Mouse (Mus musculus) olfactory bulb, adult 2 months (tissue): ENCODE data around the gene Col23a1. TPM values are rescaled to one million over a fixed set of nuclear protein-coding genes. Genes with fewer than 3 reads are reported as not detected.
A peak's percentile ranks its signal among the peaks of the same experiment; 100 is the strongest.

Source experiments
- H3K27ac ChIP-seq: fragments of 200-500 bp; 2 replicates; pipeline ENCODE4 v1.5.1; 2012; ENCODE audit warnings: low read depth, low read length; ENCODE audit not compliant: insufficient read depth
- H3K4me1 ChIP-seq: fragments of 200-500 bp; 2 replicates; pipeline ENCODE4 v1.6.1; 2012; ENCODE audit warnings: low read length; ENCODE audit not compliant: control insufficient read depth, insufficient read depth
- H3K4me3 ChIP-seq: fragments of 200-500 bp; 2 replicates; pipeline ENCODE4 v1.5.1; 2012; ENCODE audit warnings: mild to moderate bottlenecking, low read depth, low read length, moderate library complexity; ENCODE audit not compliant: insufficient read depth
- CTCF ChIP-seq: fragments of 200-500 bp; IDR thresholded peaks from 2 replicates; pipeline ENCODE4 v1.5.1; 2012; ENCODE audit warnings: low read depth, mild to moderate bottlenecking, low read length, moderate library complexity; ENCODE audit not compliant: insufficient read depth
- POLR2A ChIP-seq: fragments of 200-500 bp; IDR thresholded peaks from 2 replicates; pipeline ENCODE4 v1.6.1; 2012; ENCODE audit warnings: mild to moderate bottlenecking, low read depth, low read length, moderate library complexity; ENCODE audit not compliant: insufficient read depth
- whole genome bisulfite sequencing: fragments of 180-500 bp; shearing (Covaris S2); methylation state at CpG from one replicate; pipeline ENCODE4 v1.1.7; 2018; 5-methylcytosine and 5-hydroxymethylcytosine counted together
- polyA plus RNA-seq: library from polyadenylated mRNA; stranded (reverse); fragments of >200 nt; gene quantifications from 2 replicates; pipeline ENCODE4 v1.2.4, GENCODE M21; 2012; ENCODE audit warnings: low replicate concordance; ENCODE audit not compliant: missing spikeins, insufficient read depth, insufficient read length

The Col23a1 gene
- not detected in 2 replicates for polyA plus RNA-seq

- WGBS = under 1% methylated on average over 34 of the region's 38 CpGs
- Histone ChIP-seq H3K27ac (no peak within 1 kb of the TSS), H3K4me3 (peak within 1 kb of the TSS; percentile 55), H3K4me1 (peaks cover 10% of the 10 kb centered on the region; the same call in 1 of the 2 replicates)
- TF ChIP-seq CTCF (peak; percentile 88), POLR2A (no peak)
Measured at GRCm38 (mm10) chr11:51289564-51290041, at the start of gene Col23a1. Gene Col23a1, plus strand, starts transcription at chr11:51289920.

GRCm38 (mm10) chr11:51242897-51243296 lies 46.8 kb upstream of the Col23a1 start:
- H3K27ac ChIP-seq = no peak overlapping the region
- H3K4me3 ChIP-seq = no peak overlapping the region
- no peaks in the 10 kb centered on the region for H3K4me1 ChIP-seq
- TF ChIP-seq CTCF = no peak
- no peak for TF ChIP-seq POLR2A
- 88% methylated on average over 2 of the region's 2 CpGs for WGBS

DNA sequence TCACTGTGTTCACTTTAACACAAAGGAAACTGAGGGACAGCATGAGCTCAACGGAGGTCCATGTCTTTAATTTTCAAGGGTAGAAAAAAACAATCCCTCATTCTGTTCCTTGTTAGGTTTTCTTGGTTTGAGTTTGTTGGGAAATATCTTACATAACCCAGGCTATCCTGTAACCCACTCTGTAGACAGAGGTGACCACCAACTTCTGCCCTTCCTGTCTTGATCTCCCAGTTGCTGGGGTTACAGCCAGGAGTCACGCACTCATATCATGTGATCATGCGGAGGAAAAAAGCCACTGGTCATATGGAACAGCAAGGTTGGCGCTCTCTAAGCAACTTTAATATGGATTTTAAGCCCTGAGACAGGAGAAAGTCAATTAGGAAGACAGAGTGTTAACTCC lies 32.7 kb upstream of the Col23a1 start:
- TF ChIP-seq CTCF = no peak
- 92% methylated on average over 4 of the region's 4 CpGs for WGBS
- H3K4me1 ChIP-seq = no peaks in the 10 kb centered on the region
- no peak overlapping the region for H3K4me3 ChIP-seq
- H3K27ac ChIP-seq = no peak overlapping the region

GRCm38 (mm10) chr11:51261680-51262219 lies 28.0 kb upstream of the Col23a1 start, which contains the start of gene Clk4:
Gene Clk4, plus strand, starts transcription at chr11:51261730.
- 74% methylated on average over 3 of the region's 3 CpGs for WGBS
- peak within 1 kb of the TSS; percentile 63 for H3K27ac ChIP-seq
- no peak for TF ChIP-seq POLR2A
- TF ChIP-seq CTCF = no peak
- peaks cover 5% of the 10 kb centered on the region; the same call in 1 of the 2 replicates for H3K4me1 ChIP-seq
- H3K4me3 ChIP-seq = peak within 1 kb of the TSS; percentile 88

DNA sequence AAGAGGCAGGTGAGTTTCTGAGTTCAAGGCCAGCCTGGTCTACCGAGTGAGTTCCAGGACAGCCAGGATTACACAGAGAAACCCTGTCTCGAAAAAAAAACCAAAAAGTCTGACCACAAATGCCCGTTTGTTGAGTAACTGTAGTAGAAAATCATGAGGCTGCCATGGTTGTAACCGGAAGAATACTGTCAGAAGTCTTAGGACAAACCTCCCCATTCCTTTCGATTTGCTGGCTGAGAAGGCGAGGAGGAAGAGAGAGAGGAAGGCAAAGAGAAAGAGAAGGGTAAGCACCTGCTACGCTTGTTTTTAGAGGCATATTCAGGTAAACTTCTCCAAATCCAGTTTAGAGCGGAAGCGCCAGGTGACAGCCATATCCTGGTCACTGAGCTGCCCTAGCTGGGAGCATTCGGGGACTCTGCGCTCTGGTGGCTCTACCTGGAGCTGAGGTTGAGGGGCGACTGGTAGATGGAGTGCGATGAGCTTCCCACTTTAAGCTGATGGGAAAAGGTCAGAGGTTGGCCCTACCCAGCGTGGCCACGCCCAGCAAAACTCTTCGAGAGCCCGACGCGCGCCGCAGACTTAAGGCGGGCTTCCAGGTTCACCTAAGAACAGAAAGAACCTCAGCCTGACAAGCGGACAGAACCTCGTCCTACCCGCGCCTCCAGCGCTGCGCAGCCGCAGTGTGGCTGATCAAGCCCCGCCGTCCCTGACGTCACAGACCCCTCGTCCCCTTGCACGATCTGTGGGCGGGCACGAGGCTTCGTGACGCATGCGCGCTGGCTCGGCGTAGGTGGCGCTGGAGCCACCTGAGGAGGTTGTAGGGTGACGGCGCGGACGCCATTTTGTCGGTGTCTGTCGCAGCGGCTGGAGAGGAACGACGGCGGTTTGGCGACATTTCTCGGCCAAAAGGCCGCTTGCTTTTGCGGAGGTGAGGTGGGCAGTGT lies 27.1 kb upstream of the Col23a1 start, which contains the start of gene BC049762:
Gene BC049762 (minus strand): TSS at position 705 of the 944 bp plus-strand sequence.
- peak within 1 kb of the TSS; percentile 88 for H3K4me3 ChIP-seq
- 7% methylated on average over 57 of the region's 57 CpGs for WGBS
- TF ChIP-seq CTCF (no peak), POLR2A (peak; percentile 98)
- H3K27ac ChIP-seq = peak within 1 kb of the TSS; percentile 95
- peaks cover 5% of the 10 kb centered on the region; the same call in 1 of the 2 replicates for H3K4me1 ChIP-seq

- H3K4me3 ChIP-seq = peak overlapping the region; percentile 88
- WGBS = under 1% methylated on average over 50 of the region's 50 CpGs
- TF ChIP-seq POLR2A (no peak), CTCF (no peak)
- peaks cover 5% of the 10 kb centered on the region; the same call in 1 of the 2 replicates for H3K4me1 ChIP-seq
- H3K27ac ChIP-seq = peak overlapping the region; percentile 95
Measured at GRCm38 (mm10) chr11:51263286-51263831, 26.4 kb upstream of the Col23a1 start.

DNA sequence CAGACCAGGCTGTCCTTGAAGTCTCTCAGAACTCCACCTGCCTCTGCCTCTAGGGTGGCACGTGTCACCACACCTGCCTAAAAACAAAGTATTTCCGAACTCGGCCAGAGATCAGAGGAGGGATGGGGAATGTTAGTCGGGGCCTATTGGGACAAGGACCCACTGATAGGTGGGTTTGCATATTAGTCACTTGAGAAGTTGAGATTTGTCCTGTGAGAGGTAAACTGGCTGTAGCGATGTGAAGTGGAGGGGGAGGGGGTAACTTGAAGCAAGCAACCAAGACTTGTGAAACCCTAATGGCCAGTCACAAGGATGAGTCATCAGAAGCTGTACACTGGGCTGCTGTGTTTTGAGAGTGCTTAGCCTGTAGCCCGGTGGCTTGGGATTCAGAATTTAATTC lies 25.4 kb upstream of the Col23a1 start:
- peaks cover 5% of the 10 kb centered on the region; the same call in 1 of the 2 replicates for H3K4me1 ChIP-seq
- TF ChIP-seq CTCF = no peak
- TF ChIP-seq POLR2A = no peak
- no peak overlapping the region for H3K27ac ChIP-seq
- 9% methylated on average over 6 of the region's 6 CpGs for WGBS
- peak overlapping the region; percentile 39 for H3K4me3 ChIP-seq

DNA sequence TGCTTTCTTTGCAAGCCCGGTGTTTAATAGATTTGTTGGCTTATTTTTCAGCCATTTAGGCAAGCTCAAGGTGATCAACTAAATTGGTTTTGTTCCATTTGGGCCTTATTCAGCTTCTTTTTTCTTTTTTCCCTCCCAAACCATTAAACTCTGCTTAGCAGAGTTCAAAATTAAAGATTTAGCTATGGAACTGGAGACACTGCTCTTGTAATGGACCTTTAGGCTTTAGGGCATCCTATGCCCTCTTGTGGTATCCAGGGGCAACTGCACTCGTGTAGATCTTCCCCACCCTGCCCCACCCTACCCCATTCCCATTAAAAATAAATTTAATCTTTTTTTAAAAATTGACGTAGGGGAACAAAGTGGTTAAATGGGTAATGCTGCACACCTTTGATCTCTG lies 24.4 kb upstream of the Col23a1 start:
- H3K4me1 ChIP-seq = peaks cover 6% of the 10 kb centered on the region
- no peak overlapping the region for H3K4me3 ChIP-seq
- WGBS = 10% methylated on average over 3 of the region's 3 CpGs
- no peak overlapping the region; the same call in 1 of the 2 replicates for H3K27ac ChIP-seq
- TF ChIP-seq CTCF = no peak
